Mouse (Mus musculus) gastrocnemius, postnatal 4 days (tissue): ENCODE measurements around the gene Cxcl17. TPM values are rescaled to one million over a fixed set of nuclear protein-coding genes. Genes with fewer than 3 reads are reported as not detected.

Experiments
- DNase-seq, 2 experiments: peaks; one replicate each; pipeline ENCODE4 v3.0.0; 2021 to 2022; ENCODE audit warnings: low spot score in 2 of 2, mixed read lengths in 2 of 2
- total RNA-seq, 2 experiments: library from RNA; stranded (reverse); gene quantifications; 2 replicates each; pipeline ENCODE4 v1.2.3; 2021

Cxcl17 gene
- total RNA-seq, 2 experiments from 2014 or later: not detected

- DNase-seq: no peak
Measured at GRCm38 (mm10) chr7:25372441-25372840, 40.2 kb downstream of the Cxcl17 start.

- no peak for DNase-seq
Measured at GRCm38 (mm10) chr7:25369058-25369749, 43.5 kb downstream of the Cxcl17 start, which contains the start of gene Cnfn. Gene Cnfn (minus strand): TSS chr7:25369724.

- no peak for DNase-seq
Measured at GRCm38 (mm10) chr7:25368333-25368732, 44.4 kb downstream of the Cxcl17 start.

GRCm38 (mm10) chr7:25367632-25368293, 44.9 kb downstream of the Cxcl17 start:
- DNase-seq: no peak

- no peak for DNase-seq
Measured at GRCm38 (mm10) chr7:25365937-25366625, 46.6 kb downstream of the Cxcl17 start.

- no peak for DNase-seq
Measured at GRCm38 (mm10) chr7:25363632-25364031, 49.1 kb downstream of the Cxcl17 start.

GRCm38 (mm10) chr7:25363151-25363550, 49.5 kb downstream of the Cxcl17 start:
- no peak for DNase-seq

GRCm38 (mm10) chr7:25358721-25359206, 53.9 kb downstream of the Cxcl17 start:
- peak in 1 of 2 experiments; percentile 43 for DNase-seq

Other genes starting within 250 kb of the Cxcl17 start
- under 1 TPM; 0.52 to 0.91 TPM for gene Pou2f2, start 233.2 kb downstream of the Cxcl17 start, total RNA-seq
- gene Dedd2, start 192.3 kb downstream of the Cxcl17 start, total RNA-seq: 1 to 10 TPM; 6.6 to 8.3 TPM
- gene Zfp526, start 191.5 kb downstream of the Cxcl17 start, total RNA-seq: 10 to 100 TPM; 10.6 to 11.3 TPM
- 10 to 100 TPM; 62.8 to 63.2 TPM for gene Gsk3a, start 175.0 kb downstream of the Cxcl17 start, total RNA-seq
- gene Erf, start 162.1 kb downstream of the Cxcl17 start, total RNA-seq: 10 to 100 TPM; 32.7 to 34.6 TPM
- 100 to 1,000 TPM; 107 to 113 TPM for gene Cic, start 145.2 kb downstream of the Cxcl17 start, total RNA-seq
- gene Pafah1b3, start 114.9 kb downstream of the Cxcl17 start, total RNA-seq: 10 to 100 TPM; 27.1 to 33.1 TPM
- gene Prr19, start 111.5 kb downstream of the Cxcl17 start, total RNA-seq: not detected
- under 1 TPM; 0.23 to 0.29 TPM for gene Tmem145, start 106.8 kb downstream of the Cxcl17 start, total RNA-seq
- gene Megf8, start 95.7 kb downstream of the Cxcl17 start, total RNA-seq: 10 to 100 TPM; 34.9 to 40.4 TPM
- gene Cnfn, start 43.2 kb downstream of the Cxcl17 start, total RNA-seq: not detected
- 10 to 100 TPM; 25.4 to 37.7 TPM for gene Lipe, start 14.2 kb downstream of the Cxcl17 start, total RNA-seq
- gene Ceacam1, start 64.7 kb upstream of the Cxcl17 start, total RNA-seq: 1 to 10 TPM; 5.5 to 6.1 TPM
- gene Ceacam2, start 127.0 kb upstream of the Cxcl17 start, total RNA-seq: 1 to 10 TPM in 1 of 2 experiments, under 1 TPM in 1; 0.47 to 1.3 TPM
- not detected for gene Erich4, start 203.0 kb upstream of the Cxcl17 start, total RNA-seq
- 10 to 100 TPM; 20.1 to 23.1 TPM for gene Dmac2, start 206.5 kb upstream of the Cxcl17 start, total RNA-seq
- 1 to 10 TPM; 4.2 to 4.8 TPM for gene B3gnt8, start 213.8 kb upstream of the Cxcl17 start, total RNA-seq
- 10 to 100 TPM; 55.6 to 55.8 TPM for gene Bckdha, start 246.1 kb upstream of the Cxcl17 start, total RNA-seq
- 10 to 100 TPM; 24.5 to 25.7 TPM for gene Exosc5, start 246.3 kb upstream of the Cxcl17 start, total RNA-seq